Mouse (Mus musculus) testis, adult 2 months (tissue): Measurements from ENCODE around the gene Erf.

Experiments used
- CTCF ChIP-seq: fragments of 200-500 bp; IDR thresholded peaks from 2 replicates; pipeline ENCODE4 v1.5.1; 2012; ENCODE audit warnings: low read depth, mild to moderate bottlenecking, inconsistent platforms, low read length, moderate library complexity; ENCODE audit not compliant: control insufficient read depth, insufficient read depth, insufficient replicate concordance
- POLR2A ChIP-seq: fragments of 200-500 bp; IDR thresholded peaks from 2 replicates; pipeline ENCODE4 v1.6.1; 2012; ENCODE audit warnings: low read depth, mild to moderate bottlenecking, inconsistent platforms, low read length, moderate library complexity; ENCODE audit not compliant: control insufficient read depth

GRCm38 (mm10) chr7:25277405-25277804 lies 26.8 kb upstream of the Erf start:
- TF ChIP-seq CTCF (no peak), POLR2A (no peak)
